Mouse (Mus musculus): ENCODE results near the gene Ampd3.

The Ampd3 gene

DNA sequence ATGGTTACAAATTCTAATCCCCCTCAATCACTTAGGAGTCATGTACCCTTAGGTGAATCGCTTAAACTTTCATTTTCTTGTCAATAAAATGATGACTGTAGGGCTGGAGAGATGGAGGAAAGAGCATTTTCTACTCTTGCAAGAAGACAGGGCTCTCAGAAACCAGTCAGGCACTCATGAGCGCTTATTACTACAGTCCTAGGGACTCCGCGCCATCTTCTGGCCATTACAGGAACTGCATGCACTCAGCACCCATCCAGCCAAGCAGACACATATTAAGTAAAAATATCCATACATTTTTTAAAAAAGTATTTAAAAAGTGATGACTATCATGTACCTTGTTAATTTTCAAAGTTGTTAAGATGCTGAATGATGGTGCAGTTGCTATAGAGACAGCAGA, 33.0 kb downstream of the Ampd3 start:
- peak; percentile 72 for DNase-seq (ENCODE audit: low spot score)

DNA sequence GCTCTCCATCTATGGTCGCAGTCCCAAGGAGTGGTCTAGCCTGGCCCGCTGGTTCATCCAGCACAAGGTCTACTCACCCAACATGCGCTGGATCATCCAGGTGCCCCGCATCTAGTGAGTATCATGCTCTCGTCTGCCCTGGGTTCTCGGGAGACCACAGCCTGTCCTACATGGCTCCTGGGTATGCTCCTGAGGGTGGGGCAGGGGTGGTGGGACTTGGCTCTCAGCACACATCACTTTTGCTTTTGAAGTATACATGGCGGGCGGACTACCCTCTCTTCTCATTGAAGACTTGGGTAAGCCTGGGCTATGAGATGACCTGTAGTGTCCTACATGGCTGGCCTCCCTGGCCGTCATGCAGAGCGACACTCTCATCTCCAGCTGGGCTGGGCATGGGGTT, 35.1 kb downstream of the Ampd3 start:
- DNase-seq (ENCODE audit: low spot score), result no peak

DNA sequence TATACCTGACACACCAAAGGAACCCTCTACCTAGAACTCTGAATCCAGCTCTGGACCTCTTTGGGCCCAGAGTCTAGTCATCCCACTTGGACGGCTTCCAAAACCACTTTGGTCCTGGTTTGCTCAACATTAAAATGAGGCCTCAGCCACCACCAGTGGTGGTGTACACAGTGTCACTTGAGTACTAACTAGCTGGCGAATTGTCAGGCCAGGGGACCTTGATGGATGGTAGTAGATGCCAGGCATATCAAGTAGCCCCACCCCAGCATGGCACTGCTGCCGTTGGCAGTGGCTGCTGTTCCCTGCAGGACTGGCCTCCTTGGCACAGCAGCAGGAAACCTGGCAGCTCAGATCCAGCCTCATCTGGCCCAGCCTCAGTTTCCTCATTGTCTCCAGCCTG, 36.3 kb downstream of the Ampd3 start:
- no peak for DNase-seq (ENCODE audit: low spot score)

DNA sequence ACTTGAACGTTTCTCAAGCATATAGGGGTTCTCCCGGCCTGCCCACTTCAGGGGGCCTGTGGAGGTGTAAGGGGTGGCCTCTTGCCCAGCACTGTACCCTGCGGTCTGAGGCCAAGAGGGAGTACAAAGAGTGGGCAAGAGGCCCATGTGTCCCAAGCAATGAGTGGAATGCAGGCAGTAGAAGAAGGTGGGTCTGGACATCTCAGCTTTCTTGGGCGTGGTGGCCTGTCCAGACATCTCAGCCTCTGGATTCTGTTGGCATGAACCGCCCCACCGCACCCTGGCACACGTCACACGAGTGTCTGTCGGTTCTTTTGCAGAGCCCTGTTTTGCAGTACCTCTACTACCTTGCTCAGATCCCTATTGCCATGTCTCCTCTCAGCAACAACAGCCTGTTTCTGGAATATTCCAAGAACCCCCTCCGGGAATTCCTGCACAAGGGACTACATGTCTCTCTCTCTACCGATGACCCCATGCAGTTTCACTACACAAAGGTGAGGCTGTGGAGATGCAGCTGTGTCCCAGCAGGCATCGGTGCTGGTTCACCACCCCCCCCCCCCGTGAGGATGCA, 39.5 kb downstream of the Ampd3 start:
- DNase-seq (ENCODE audit: low spot score), result no peak

DNA sequence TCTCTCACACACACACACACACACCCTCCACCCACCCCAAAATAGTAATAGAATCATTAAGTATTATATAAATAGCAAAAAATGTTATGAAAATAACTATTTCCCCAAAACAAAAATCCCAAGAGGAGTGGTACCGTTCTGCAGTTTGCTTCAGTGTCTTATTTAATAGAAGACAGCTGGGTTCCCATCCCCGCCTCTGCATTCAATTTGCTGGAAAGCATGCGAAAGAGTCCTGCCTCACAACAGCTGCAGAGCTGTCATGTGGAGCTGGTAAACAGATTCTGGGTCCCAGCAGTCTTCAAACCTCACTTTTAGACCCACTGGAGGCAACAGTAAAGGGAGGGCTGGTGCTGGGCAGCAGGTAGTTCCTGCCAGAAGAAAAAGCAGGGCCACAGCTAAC, 41.0 kb downstream of the Ampd3 start:
- no peak for DNase-seq (ENCODE audit: low spot score)

DNA sequence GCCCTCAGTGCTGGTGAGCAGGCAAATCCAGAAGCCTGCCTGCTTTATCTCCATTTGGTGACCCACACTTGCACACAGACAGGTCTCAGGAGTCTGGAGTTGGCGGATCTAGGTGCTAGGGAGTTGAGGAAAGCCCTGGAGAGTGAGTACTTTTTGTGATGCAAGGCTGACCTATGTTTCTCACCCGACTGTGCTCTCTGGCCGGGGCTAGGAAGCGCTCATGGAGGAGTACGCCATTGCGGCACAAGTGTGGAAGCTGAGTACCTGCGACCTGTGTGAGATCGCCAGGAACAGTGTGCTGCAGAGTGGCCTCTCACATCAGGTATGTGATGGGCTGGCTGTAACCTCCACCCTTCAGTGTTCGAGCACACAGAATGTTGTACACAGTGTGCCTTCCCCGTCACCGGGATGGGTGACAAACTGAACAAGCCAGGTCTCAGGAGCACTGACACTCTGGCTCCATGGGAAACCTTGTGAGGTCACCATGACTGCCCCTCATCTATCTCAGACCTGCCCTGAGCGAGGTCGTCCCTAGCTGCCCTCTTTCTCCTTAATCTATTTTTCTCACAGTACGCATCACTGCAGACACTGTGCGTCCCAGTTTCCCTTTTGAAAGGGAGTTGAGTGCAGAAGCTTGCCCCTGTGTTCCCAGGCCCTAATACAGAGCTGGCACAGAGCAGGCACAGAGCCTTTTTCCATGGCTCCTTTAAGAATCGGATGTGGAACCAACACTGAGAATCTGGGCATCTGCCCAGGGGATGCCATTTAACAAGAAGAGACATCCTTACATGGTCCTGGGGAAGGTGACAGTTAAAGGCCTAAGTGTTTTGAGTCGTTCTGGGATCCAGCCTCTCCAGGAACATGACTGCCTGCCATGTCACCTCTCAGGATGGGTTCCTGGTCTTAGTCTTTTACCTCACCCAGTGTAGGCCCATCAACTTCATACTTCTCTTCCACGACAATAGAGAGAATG, 41.9 kb downstream of the Ampd3 start:
- DNase-seq (ENCODE audit: low spot score), result no peak

DNA sequence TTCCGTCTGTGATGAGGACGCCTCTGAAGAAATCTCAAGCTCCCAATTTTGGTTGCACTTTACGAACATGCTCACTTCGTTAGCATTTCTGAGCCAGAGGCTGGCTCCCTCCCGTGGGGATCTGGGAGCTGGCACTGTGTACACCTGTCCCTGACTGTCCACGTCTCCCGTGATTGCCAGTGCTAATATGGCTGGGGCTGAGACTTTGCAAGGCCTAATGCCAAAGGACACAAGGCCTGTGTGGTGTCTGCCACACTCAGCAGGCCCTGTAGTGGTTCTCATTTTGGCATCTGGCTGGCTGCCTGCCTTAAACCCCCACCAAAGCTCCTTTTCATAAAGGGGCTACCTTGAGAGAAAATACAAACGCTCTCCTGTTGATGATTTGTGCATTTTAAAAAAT, 43.0 kb downstream of the Ampd3 start:
- DNase-seq (ENCODE audit: low spot score), result no peak

DNA sequence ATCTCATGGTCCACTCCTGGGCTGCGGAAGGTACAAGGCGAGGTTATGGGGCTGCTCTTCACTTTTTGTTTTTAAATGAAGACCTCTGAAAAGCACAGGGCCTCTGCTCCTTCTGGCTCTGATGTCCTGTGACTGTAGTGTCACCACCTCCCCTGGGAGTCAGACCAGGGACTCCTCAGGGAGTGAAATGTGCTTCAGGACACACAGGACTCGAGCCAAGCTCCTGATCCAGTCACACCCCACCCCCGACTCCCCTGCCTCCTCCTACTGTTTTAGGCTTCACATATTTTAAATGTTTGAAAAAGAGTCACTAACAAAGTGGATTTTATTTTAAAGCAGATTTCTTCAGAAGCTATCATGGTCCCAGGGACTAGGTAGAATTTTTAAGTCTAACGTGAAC, 43.5 kb downstream of the Ampd3 start:
- DNase-seq (ENCODE audit: low spot score), result no peak

DNA sequence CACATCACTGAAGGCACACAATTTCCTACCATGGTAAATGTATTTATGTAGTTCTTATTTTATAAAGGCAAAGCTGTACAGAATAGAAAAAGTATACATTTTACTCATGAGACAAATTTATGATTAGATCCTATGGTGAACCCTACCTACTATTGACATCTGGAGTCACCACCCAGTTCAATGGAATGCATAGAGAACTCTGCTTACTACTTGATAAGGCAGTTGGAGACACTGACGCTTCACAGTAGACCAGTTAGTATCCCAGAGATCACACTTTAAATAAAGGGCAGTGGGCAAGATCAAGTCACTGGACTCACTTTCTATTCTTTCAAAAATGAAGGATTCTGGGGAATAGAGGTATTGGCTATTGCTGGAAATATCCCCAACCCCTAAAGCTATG, 46.0 kb downstream of the Ampd3 start:
- DNase-seq (ENCODE audit: low spot score), result no peak

DNA sequence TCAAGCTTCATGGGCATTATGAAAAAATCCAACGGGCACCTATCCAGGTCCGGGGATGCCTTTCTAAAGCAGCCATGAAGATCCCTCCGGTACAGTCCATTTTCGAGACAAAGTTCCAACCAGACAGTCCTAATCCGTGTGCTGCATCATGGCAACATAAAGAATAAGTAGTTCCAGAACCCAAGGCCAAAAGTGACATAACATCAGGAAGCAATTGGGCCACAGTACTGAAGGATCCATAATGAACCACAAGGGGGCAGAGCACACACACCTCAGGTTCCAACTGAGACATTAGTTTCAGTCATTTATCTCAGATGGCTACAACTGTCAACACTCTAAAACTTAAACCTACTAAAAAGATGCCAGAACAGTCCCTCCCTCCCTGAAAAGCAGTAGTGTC, 48.0 kb downstream of the Ampd3 start:
- no peak for DNase-seq (ENCODE audit: low spot score)

DNA sequence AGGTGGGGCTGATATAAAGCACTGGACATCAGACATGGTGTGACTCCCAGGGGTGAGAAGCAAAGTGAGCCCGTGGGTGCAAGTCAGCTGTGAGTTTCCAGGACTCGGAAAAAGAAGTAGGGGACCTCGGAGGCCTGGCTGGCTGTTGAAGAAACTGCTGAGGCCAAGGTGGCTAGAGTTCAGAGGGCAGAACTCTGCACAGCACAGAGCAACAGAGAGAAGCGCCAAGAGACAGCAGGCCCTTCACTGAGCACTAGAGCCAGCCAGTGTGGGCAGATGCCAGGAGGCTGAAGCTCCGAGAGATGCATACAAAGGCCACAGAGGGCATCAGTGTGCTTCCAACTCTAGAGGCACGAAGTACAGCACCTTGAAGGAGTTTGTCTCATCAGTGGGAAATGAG, 50.2 kb downstream of the Ampd3 start:
- no peak for DNase-seq (ENCODE audit: low spot score)

DNA sequence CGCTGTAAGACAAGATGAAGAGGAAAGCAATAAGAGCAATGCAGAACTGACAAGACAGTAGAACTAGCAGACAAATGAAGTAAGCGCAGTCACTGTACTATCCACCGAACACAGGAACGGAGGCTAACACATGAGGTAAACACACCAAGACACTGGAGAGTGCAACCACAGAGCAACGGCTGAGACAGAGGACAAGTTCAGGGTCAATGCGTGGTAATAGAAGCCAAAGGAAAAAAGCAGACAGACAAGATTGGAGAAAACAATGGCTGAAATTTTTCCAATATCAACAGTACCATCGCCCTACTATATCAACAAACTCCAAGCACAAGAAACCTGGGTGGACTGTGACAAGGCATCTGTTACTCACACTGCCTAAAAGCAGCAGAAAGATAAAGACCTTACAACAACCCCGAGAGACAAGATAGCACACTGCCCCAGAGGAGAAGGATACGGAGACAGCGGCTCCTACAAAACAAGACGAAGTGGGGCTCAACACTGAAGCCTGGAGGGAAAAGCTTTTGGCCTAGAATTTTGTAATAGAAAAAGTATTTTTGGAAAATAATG, 50.9 kb downstream of the Ampd3 start:
- no peak for DNase-seq (ENCODE audit: low spot score)

DNA sequence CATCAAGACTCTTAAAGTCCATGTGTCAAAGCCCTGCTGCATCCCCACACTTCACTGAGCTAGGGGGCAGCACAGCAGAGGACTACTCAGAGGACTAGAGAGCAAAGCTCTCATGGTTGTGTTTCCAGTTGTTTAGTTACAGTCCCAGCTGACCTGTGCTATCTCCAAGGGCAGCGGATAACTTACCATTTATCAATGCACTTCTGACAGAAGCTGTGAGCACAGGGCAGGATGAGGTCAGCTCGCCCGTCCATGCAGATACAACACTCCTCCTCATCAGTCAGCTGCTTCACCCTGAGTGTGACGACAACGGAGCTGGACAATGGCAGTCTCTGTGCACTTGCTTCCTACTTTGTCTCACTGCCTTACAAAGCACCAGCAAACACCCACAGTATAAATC, 53.1 kb downstream of the Ampd3 start:
- DNase-seq (ENCODE audit: low spot score), result no peak

DNA sequence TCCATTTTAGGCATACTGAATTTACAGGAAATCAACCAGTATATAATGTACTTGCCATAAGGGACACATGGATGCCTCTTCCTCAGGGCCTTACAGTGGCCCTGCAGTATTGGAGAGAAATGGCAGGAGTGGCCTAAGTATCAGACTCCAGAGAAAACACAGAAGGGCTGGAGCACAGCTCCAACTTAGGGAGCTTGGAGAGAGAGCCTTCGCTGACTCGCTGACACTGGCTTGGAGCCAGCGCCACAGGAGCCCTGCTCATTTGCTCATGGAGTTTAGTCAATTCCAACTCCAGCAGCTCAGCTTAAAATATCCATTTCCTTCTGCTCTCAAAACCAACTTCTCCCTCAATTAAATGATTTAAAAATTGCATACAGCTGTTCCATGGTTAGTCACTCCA, 53.6 kb downstream of the Ampd3 start:
- DNase-seq (ENCODE audit: low spot score), result no peak

DNA sequence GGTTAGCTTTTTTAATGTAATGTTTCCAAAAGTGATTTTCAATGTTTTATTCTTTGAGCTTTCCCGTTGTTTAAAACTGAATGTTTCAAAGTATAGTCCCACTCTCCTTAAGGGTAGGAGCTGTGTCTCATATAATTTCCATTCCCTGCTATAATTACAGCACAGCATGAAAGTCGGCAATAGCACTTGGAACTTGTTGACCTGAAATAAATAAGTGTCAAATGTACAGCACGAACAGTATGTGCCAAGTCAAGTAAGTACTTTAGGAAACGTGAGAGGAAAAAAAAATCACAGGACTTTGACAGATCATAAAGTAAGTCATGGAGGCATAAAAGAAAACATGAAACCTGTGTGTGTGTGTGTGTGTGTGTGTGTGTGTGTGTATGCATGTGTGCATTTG, 54.0 kb downstream of the Ampd3 start:
- DNase-seq (ENCODE audit: low spot score), result no peak

DNA sequence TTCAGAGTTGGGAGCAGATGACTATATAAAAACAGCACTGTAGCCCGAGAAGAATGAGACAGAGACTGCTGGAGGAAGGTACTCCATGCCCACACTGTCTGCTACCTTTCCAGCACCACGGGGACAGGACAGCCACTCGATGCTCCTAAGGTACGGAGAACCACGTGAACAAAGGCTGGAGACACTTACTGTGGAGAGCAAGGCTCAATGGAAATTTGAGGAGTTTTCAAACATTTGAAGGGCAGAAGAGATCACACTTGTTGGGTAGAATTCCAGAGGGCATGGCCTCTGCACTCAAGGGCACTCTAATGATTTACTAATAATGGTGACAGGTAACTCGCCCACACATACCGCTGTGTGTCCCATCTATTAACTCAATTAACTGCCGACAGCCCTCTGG, 55.1 kb downstream of the Ampd3 start:
- DNase-seq (ENCODE audit: low spot score), result no peak

DNA sequence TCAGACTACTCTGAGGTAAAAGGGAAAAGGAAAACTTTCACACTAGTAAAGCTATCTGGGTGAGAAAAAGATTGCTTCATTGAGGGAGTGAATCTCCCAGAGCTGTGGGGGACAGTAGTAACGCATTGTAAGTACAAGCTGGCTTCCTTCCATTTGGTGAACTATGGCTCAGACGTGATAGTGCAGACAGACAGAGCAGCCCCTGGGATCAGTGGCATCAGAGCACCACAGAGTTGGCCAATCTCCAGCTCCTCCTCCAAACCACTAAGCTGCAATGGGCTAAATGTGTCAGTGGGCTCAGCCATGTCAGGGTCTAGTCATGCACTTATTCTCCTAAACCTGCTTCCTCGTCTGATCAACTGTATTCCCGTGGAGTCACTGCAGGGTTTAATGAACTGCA, 55.6 kb downstream of the Ampd3 start:
- no peak for DNase-seq (ENCODE audit: low spot score)

DNA sequence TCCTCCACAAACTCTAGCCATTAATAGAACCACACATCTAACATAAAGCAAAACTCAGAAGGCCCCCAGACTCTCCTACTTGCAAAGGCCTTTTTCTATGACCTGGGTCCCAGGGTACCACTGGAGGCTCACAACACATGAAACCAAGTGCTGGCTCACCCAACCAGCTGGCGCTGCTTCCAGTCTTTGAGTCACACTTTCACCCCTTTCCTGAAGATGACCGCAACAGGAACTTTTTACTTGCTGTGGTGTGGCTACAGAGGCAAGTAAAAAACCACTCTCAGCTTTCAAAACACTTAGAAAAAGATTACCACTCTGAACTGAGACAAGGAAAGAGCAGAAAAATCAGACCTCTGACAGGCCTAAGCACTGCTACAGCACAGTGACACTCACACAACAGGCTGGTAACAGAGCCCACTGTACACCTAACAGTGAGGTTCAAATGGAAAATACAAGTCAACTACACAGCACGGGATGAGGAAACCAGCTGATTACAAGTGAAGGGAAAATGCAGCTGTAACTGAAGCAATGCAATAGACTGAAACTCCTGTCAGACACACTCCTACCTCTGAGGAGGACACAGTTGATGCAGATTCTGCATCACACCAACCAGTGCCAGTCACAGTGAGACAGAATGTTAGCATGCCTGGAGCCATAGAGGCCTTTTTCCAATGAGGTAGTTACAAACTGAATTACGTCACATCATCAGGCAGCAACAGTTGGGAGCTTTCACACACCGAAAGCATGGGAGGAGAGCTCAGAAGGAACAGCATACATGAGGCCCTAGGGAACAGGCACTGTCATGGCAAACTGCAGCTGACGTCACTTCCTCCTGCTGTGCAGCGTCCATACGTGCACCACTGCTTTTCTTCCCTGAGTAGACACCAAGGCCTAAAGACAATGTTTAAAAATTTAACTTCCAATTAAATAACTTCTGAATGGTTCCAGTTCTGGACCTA, 56.3 kb downstream of the Ampd3 start:
- no peak for DNase-seq (ENCODE audit: low spot score)

DNA sequence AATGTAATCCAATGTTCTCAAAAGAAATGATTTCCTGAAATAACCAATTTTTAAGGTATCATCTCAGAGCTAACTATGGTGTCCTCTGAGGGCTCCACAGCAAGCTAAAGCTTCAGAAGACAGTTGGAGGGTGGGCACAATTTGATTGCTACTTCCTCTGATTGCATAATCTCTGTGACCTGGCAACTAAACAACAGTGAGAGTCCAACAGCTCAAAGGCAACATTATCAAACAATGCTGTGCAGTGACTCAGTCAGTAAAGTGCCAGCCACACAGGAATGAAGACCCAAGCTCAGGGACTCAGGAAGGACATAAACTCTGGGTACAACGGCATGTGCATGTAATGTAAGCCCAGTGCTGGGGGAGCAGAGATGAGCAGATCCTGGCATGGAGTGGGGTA, 65.0 kb downstream of the Ampd3 start:
- DNase-seq (ENCODE audit: low spot score), result no peak

DNA sequence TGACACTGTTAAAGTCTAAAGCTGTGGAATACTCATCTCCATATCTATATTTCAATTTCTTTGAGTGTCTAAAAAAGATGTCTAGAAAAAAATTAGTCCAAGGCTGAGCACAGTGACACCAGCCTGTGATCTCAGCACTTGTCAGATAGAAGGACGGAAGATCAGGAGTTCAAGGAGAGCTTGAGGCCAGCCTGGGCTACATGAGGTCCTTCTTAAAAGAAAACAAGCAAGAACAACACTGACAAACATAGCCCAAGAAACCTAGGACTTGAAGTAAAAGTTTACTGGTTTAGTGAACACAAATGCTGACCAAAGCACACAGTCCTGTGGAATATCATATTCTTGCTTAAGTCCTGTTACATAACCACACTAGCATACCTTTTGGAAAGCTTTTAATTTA, 66.0 kb downstream of the Ampd3 start:
- no peak for DNase-seq (ENCODE audit: low spot score)

DNA sequence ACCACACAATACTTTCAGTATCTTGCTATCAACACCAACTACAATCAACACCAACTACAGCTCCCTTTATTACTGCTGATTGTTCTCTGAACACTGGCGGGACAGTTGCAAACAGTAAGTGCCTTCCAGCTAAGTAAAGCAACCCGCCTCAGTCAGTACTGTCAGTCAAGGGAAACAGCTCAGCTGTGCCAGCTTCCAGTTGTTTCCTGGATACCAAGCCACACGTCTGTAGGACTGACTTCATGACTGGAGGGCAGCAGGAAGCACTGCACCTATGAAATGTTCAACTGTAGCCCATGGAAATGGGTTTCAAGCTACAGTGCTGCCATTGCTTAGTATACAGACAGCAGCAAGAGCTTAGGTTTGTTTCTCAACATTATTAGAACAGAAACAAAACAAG, 66.5 kb downstream of the Ampd3 start:
- no peak for DNase-seq (ENCODE audit: low spot score)

DNA sequence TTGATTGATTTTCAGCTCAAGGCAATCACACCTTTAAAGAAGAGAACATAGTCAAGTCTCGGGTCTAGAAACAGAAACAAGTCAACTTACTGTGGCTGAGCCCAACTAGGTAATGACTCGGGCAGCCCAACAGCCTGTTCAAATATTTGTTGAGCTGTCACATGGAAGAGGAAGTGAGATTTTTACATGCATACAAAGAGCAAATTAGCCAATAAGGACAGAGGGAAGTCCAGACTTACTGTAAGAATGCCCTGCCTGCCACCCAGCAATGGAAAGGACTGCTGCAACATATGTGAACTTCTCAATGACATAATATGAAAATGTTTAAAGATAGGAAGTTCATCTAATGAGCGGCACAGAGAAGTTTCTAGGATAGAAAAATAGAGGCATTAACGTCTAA, 72.3 kb downstream of the Ampd3 start:
- DNase-seq (ENCODE audit: low spot score), result no peak
